In the genomic region with DNA sequence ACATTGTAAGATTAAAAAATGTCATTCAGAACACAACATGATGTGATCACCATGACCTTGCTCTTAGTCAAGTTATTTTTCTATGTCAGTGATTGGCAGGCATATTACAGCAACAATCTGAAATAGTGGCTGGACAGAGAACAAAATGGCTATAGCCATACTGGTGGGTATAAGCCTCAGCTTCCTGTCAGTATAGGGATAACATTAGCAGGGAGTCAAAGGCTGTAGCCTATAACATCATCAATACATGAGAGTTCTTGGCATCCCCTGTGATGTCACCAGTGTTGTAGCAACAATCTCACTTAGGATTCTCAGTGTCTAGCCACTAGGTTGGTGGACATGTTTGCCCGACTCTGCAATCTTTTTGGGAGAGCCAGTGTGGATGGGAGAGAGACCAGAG, we compare ENCODE assay signal across 34 mouse cellular contexts. TPM values are rescaled to one million over a fixed set of nuclear protein-coding genes. Genes with fewer than 3 reads are reported as not detected.
"Had no signal": no experiment of that assay in that cellular context is flagged by ENCODE, and none has a peak within 500 bp of the region (broad histone marks: within the 10 kb centered on the region; RNA-seq: fewer than 3 reads in every experiment).

A gene (plus strand): TSS at position 301 of the 400 bp plus-strand sequence.

- H3K4me1 ChIP-seq: embryonic facial prominence, embryonic 10.5 days; embryonic facial prominence, embryonic 12.5 days; embryonic facial prominence, embryonic 13.5 days; embryonic facial prominence, embryonic 15.5 days; forebrain, embryonic 10.5 days; forebrain, embryonic 12.5 days; forebrain, embryonic 13.5 days; forebrain, embryonic 15.5 days had no signal

- H3K27me3 ChIP-seq: embryonic facial prominence, embryonic 12.5 days; embryonic facial prominence, embryonic 13.5 days; embryonic facial prominence, embryonic 15.5 days; forebrain, embryonic 12.5 days; forebrain, embryonic 13.5 days; forebrain, embryonic 15.5 days had no signal

- H3K27ac ChIP-seq: embryonic facial prominence, embryonic 10.5 days; embryonic facial prominence, embryonic 12.5 days; embryonic facial prominence, embryonic 13.5 days; embryonic facial prominence, embryonic 15.5 days; forebrain, embryonic 10.5 days; forebrain, embryonic 12.5 days; forebrain, embryonic 13.5 days; forebrain, embryonic 15.5 days; gastrocnemius, adult 2 months; heart, adult 2 months had no signal

- H3K36me3 ChIP-seq: embryonic facial prominence, embryonic 10.5 days; embryonic facial prominence, embryonic 12.5 days; embryonic facial prominence, embryonic 13.5 days; embryonic facial prominence, embryonic 15.5 days; forebrain, embryonic 10.5 days; forebrain, embryonic 12.5 days; forebrain, embryonic 15.5 days had no signal

- H3K4me3 ChIP-seq: embryonic facial prominence, embryonic 10.5 days; embryonic facial prominence, embryonic 12.5 days; embryonic facial prominence, embryonic 13.5 days; embryonic facial prominence, embryonic 15.5 days; erythroblast, embryonic 14.5 days; forebrain, embryonic 10.5 days; forebrain, embryonic 12.5 days; forebrain, embryonic 13.5 days; forebrain, embryonic 15.5 days; gastrocnemius, adult 2 months; heart, adult 2 months had no signal

- DNase-seq: cerebellum, adult 8-10 months; cerebellum, adult 9-10 months; cerebellum, adult 9-11 months; cerebellum, postnatal 10 days; cerebellum, postnatal 14 days; cerebellum, postnatal 25 days; cerebellum, postnatal 36 days; embryo, embryonic 11 days; forebrain, postnatal 0 days; gastrocnemius, adult 2 months; gastrocnemius, postnatal 10 days; gastrocnemius, postnatal 14 days; gastrocnemius, postnatal 25 days; gastrocnemius, postnatal 36 days; heart, adult 11 months; heart, adult 18-20 months; heart, adult 2 months had no signal

RNA-seq across cellular contexts. Expression of the gene that starts here (rescaled TPM):
- polyA plus RNA-seq: cortical plate, adult 2 months; embryonic facial prominence, embryonic 10.5 days; embryonic facial prominence, embryonic 11.5 days; embryonic facial prominence, embryonic 12.5 days; embryonic facial prominence, embryonic 13.5 days; embryonic facial prominence, embryonic 14.5 days; embryonic facial prominence, embryonic 15.5 days; erythroblast, embryonic 14.5 days; forebrain, embryonic 10.5 days; forebrain, embryonic 11.5 days; forebrain, embryonic 12.5 days; forebrain, embryonic 13.5 days; forebrain, embryonic 14.5 days; forebrain, embryonic 15.5 days; forebrain, embryonic 16.5 days; forebrain, postnatal 0 days; frontal cortex, adult 2 months; gonadal fat pad, adult 2 months; heart, adult 2 months had no signal
